Comparison of ENCODE assay signal across 20 mouse cellular contexts in genomic region chr5:34231901-34232300, GRCm38 (mm10). TPM values are rescaled to one million over a fixed set of nuclear protein-coding genes. Genes with fewer than 3 reads are reported as not detected.
DNase-seq lines count a peak whose midpoint lies in the region; ATAC-seq and TF ChIP-seq lines count a peak whose summit lies in the region.
"Had no signal": no experiment of that assay in that cellular context is flagged by ENCODE, and none has a peak within 500 bp of the region (broad histone marks: within the 10 kb centered on the region; RNA-seq: fewer than 3 reads in every experiment).

No protein-coding gene starts in this region.

- H3K4me1 ChIP-seq in thymus, adult 2 months (replicated peaks; ENCODE audit: control insufficient read depth, insufficient read depth, low read length), result peaks cover 71% of the 10 kb centered on the region
- H3K4me1 ChIP-seq: midbrain, embryonic 10.5 days; neural tube, embryonic 15.5 days had no signal

- H3K27me3 ChIP-seq in thymus, adult 2 months (ENCODE audit: control insufficient read depth, insufficient read depth, low read length), result no peaks in the 10 kb centered on the region
- H3K27me3 ChIP-seq: neural tube, embryonic 15.5 days had no signal

- TF ChIP-seq POLR2A in thymus, adult 2 months (IDR thresholded peaks at IDR 0.05; ENCODE audit: control insufficient read depth, extremely low read depth, insufficient read depth, low read length, poor library complexity), result no peak

- H3K36me3 ChIP-seq in thymus, adult 2 months (ENCODE audit: control insufficient read depth, insufficient read depth, low read length), result no peaks in the 10 kb centered on the region
- H3K36me3 ChIP-seq: midbrain, embryonic 10.5 days had no signal

- peak; percentile 30 to 35 for DNase-seq in cerebellum, postnatal 25 days
- DNase-seq in cerebellum, postnatal 4 days (ENCODE audit: low spot score in 2 of 2), result no peak
- DNase-seq in thymus, adult 2 months, result peak; percentile 68
- no peak for DNase-seq in thymus, adult 18-20 months
- DNase-seq in thymus, postnatal 4 days, result peak; percentile 50
- no peak for DNase-seq in right cerebral cortex, postnatal 4 days
- DNase-seq in gastrocnemius, postnatal 14 days, result no peak
- DNase-seq: adrenal gland, postnatal 14 days; gastrocnemius, postnatal 10 days; kidney, postnatal 14 days; lung, adult 2 months; spleen, adult 18-20 months had no signal

- intact Hi-C loops in gastrocnemius, postnatal 14 days (cut with DNase I; ENCODE audit: low total_unique reads), result loop anchor here (10.0 kb wide), 1 partner anchor 127 kb away; no protein-coding TSS in a partner anchor

- H3K27ac ChIP-seq in thymus, adult 2 months (ENCODE audit: control insufficient read depth, insufficient read depth, low read length), result peak overlapping the region; percentile 98
- H3K27ac ChIP-seq: midbrain, embryonic 10.5 days; neural tube, embryonic 15.5 days; stomach, postnatal 0 days had no signal

- peak; percentile 50 for ATAC-seq in megakaryocyte, adult 5-6 weeks (ENCODE audit: poor library complexity, severe bottlenecking)
- ATAC-seq: intestine, embryonic 16.5 days had no signal

- no peak for TF ChIP-seq CTCF in thymus, adult 2 months (IDR thresholded peaks at IDR 0.05; ENCODE audit: borderline replicate concordance, control insufficient read depth, extremely low read depth, insufficient read depth, low read length, poor library complexity)

- H3K4me3 ChIP-seq in thymus, adult 2 months (ENCODE audit: control insufficient read depth, insufficient read depth, low read length), result peak overlapping the region; percentile 26
- H3K4me3 ChIP-seq: midbrain, embryonic 10.5 days; neural tube, embryonic 15.5 days had no signal

- 9% methylated on average over 6 of the region's 6 CpGs for WGBS in thymus, adult 2 months

RNA-seq across cellular contexts. Expression of gene Mxd4, which starts 44.4 kb away (rescaled TPM):
- polyA plus RNA-seq in thymus, adult 2 months (2012; rRNA removed), result 515 and 525 TPM in 2 replicates
- 16.2 and 17.6 TPM in 2 replicates for total RNA-seq in megakaryocyte, adult 5-6 weeks (2015)
- total RNA-seq in megakaryocyte, adult 5-6 weeks (2017), result 19.8 and 21.6 TPM in 2 replicates
- total RNA-seq in gastrocnemius, postnatal 14 days (2021), result 10 to 100 TPM; 46.3 to 56.6 TPM

RNA-seq across cellular contexts. Expression of gene Zfyve28, which starts 56.3 kb away (rescaled TPM):
- polyA plus RNA-seq in thymus, adult 2 months (2012; rRNA removed), result 30.1 and 39.1 TPM in 2 replicates
- total RNA-seq in megakaryocyte, adult 5-6 weeks (2015), result 2.3 and 3.8 TPM in 2 replicates
- total RNA-seq in megakaryocyte, adult 5-6 weeks (2017), result 4.8 and 5.5 TPM in 2 replicates
- 1 to 10 TPM in 1 of 2 experiments, under 1 TPM in 1; 0.66 to 1.2 TPM for total RNA-seq in gastrocnemius, postnatal 14 days (2021)
- total RNA-seq: liver, adult 2 months had no signal

RNA-seq across cellular contexts. Expression of gene Cfap99, which starts 56.5 kb away (rescaled TPM):
- not detected in 2 replicates for polyA plus RNA-seq in thymus, adult 2 months (2012; rRNA removed)
- total RNA-seq in megakaryocyte, adult 5-6 weeks (2015), result 0.56 and 0.57 TPM in 2 replicates
- 1.2 and 1.9 TPM in 2 replicates for total RNA-seq in megakaryocyte, adult 5-6 weeks (2017)
- under 1 TPM in 1 of 2 experiments, not detected in 1; 0.16 TPM for total RNA-seq in gastrocnemius, postnatal 14 days (2021)
- total RNA-seq: adrenal gland, postnatal 14 days; liver, adult 2 months had no signal
- polyA plus RNA-seq: C2C12; embryonic facial prominence, embryonic 11.5 days; intestine, embryonic 16.5 days; liver, adult 2 months; midbrain, embryonic 10.5 days; neural tube, embryonic 15.5 days had no signal

Comparison
In these comparisons a context has a peak if more than half of its experiments do, and no peak if none do; other contexts are left out.
1. DNase-seq: peak in cerebellum, postnatal 25 days (2 of 2), thymus, adult 2 months (single experiment) and thymus, postnatal 4 days (single experiment); none in cerebellum, postnatal 4 days (0 of 2), thymus, adult 18-20 months (0 of 2), right cerebral cortex, postnatal 4 days (single experiment) and gastrocnemius, postnatal 14 days (single experiment).